Mouse (Mus musculus) limb, embryonic 13.5 days (tissue): ENCODE data around the gene Mapkbp1. TPM values are rescaled to one million over a fixed set of nuclear protein-coding genes. Genes with fewer than 3 reads are reported as not detected.

Experiments
- microRNA-seq: library from miRNA; unstranded; fragments of <30 nt; microRNA quantifications from one replicate; pipeline ENCODE4, GENCODE M21; 2016
- polyA plus RNA-seq: library from polyadenylated mRNA; unstranded; fragments of >200 nt; fragmentation: Nextera tagmentation; extraction: Ambion mirVana; gene quantifications from 2 replicates; pipeline ENCODE4 v1.2.1, GENCODE M21; 2015

The Mapkbp1 gene
- polyA plus RNA-seq, 1 experiment from 2014 or later = 3.9 TPM

Small RNA genes lying within 50 kb of the gene (microRNA-seq; reads per million reads assigned to microRNA genes)
- not detected for gene Mir7665

Other genes with a start within 250 kb of the Mapkbp1 start
- 0.33 and 0.59 TPM in 2 replicates for gene Itpka, start 230.4 kb upstream of the Mapkbp1 start, polyA plus RNA-seq
- not detected in 2 replicates for gene Ltk, start 212.3 kb upstream of the Mapkbp1 start, polyA plus RNA-seq
- 28.5 and 30.2 TPM in 2 replicates for gene Rpap1, start 185.2 kb upstream of the Mapkbp1 start, polyA plus RNA-seq
- 29.6 and 32.3 TPM in 2 replicates for gene Tyro3, start 175.0 kb upstream of the Mapkbp1 start, polyA plus RNA-seq
- 36.3 and 37.3 TPM in 2 replicates for gene Mga, start 75.5 kb upstream of the Mapkbp1 start, polyA plus RNA-seq
- gene Jmjd7, start 54.8 kb downstream of the Mapkbp1 start, polyA plus RNA-seq = 23.1 and 24.2 TPM in 2 replicates
- 3.4 and 4.3 TPM in 2 replicates for gene Gm28042, start 54.8 kb downstream of the Mapkbp1 start, polyA plus RNA-seq
- 2.4 and 3.2 TPM in 2 replicates for gene Pla2g4b, start 60.7 kb downstream of the Mapkbp1 start, polyA plus RNA-seq
- 40.4 and 47.4 TPM in 2 replicates for gene Ehd4, start 181.9 kb downstream of the Mapkbp1 start, polyA plus RNA-seq